Mouse (Mus musculus): ENCODE measurements around the gene Gm49601.

DNA sequence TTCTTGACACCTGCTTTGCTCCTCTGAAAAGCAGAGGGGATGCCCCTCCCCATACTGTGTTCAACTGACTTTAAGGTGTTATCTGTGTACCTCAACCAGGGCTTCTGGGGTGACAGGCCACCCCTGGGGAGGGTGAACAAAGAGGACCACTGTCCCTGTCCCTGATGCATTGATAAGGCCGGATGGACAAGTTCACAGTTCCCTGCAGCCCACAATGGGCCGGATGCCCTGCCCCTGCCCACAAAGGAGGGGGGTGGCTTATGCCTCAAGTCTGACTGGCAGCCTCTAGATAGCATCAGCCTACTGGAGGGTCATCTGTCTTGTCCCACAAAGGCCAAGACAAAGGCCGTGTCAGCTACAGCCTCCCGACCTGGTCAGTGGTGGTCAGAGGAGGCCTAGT lies 7.1 kb downstream of the Gm49601 start:
- TF ChIP-seq CTCF (IDR thresholded peaks at IDR 0.05; ENCODE audit: extremely low read depth, insufficient read length, insufficient replicate concordance, low read depth, low read length), result no peak
- no peak for TF ChIP-seq POLR2A (IDR thresholded peaks at IDR 0.05; ENCODE audit: low read depth, low read length)

Measured in small intestine, adult 2 months (tissue).